Mouse (Mus musculus) heart, postnatal 0 days (tissue): ENCODE results near the gene Akt3. TPM values are rescaled to one million over a fixed set of nuclear protein-coding genes. Genes with fewer than 3 reads are reported as not detected.

Experiments
- ATAC-seq: fragments of 200-750 bp; cut with Nextera tagmentation; 2 replicates; pipeline ENCODE4 v1.8.0; 2017; ENCODE audit warnings: low read depth, moderate number of reproducible peaks, moderate library complexity; ENCODE audit not compliant: insufficient read depth
- DNase-seq: peaks from one replicate; pipeline ENCODE4 v3.0.0-alpha.2; 2016; ENCODE audit warnings: low spot score
- H3K27ac ChIP-seq: fragments of 300-500 bp; sonication (generic); 2 replicates; pipeline ENCODE4 v1.5.1; 2014; ENCODE audit warnings: low read depth, mild to moderate bottlenecking
- H3K27me3 ChIP-seq: fragments of 300-500 bp; sonication (generic); 2 replicates; pipeline ENCODE4 v1.6.1; 2014; ENCODE audit warnings: low read length, mixed read lengths; ENCODE audit not compliant: control insufficient read depth, insufficient read depth
- H3K36me3 ChIP-seq: fragments of 300-500 bp; sonication (generic); replicated peaks from 2 replicates; pipeline ENCODE4 v1.6.1; 2014; ENCODE audit warnings: low read length, mixed read lengths; ENCODE audit not compliant: control insufficient read depth, insufficient read depth
- H3K4me1 ChIP-seq: fragments of 300-500 bp; sonication (generic); 2 replicates; pipeline ENCODE4 v1.6.1; 2014; ENCODE audit warnings: antibody characterized with exemption; ENCODE audit not compliant: control insufficient read depth, insufficient read depth
- H3K4me2 ChIP-seq: fragments of 300-500 bp; sonication (generic); 2 replicates; pipeline ENCODE4 v1.6.1; 2014; ENCODE audit warnings: low read depth, mild to moderate bottlenecking, low read length, moderate library complexity
- H3K4me3 ChIP-seq: fragments of 300-500 bp; sonication (generic); 2 replicates; pipeline ENCODE4 v1.5.1; 2014; ENCODE audit warnings: low read depth, low read length
- H3K9ac ChIP-seq: fragments of 300-500 bp; sonication (generic); replicated peaks from 2 replicates; pipeline ENCODE4 v1.6.1; 2014; ENCODE audit warnings: low read depth, low read length, mixed read lengths
- H3K9me3 ChIP-seq: fragments of 300-500 bp; sonication (generic); replicated peaks from 2 replicates; pipeline ENCODE4 v1.6.1; 2016; ENCODE audit warnings: low read length; ENCODE audit not compliant: control insufficient read depth
- CTCF ChIP-seq: IDR thresholded peaks from 2 replicates; pipeline ENCODE4 v1.5.1; 2016; ENCODE audit warnings: antibody characterized with exemption, control low read depth, low read depth
- EP300 ChIP-seq: IDR thresholded peaks from 2 replicates; pipeline ENCODE4 v1.6.1; 2016; ENCODE audit warnings: antibody characterized with exemption, low read depth
- WGBS: fragments of 180-500 bp; shearing (Covaris S2); extraction: QIAGEN DNeasy Blood & Tissue Kit; methylation state at CpG from one replicate; pipeline ENCODE4 v1.1.7; 2014; 5-methylcytosine and 5-hydroxymethylcytosine counted together
- polyA plus RNA-seq: library from polyadenylated mRNA; unstranded; fragments of >200 nt; fragmentation: Nextera tagmentation; extraction: Ambion mirVana; gene quantifications from 2 replicates; pipeline ENCODE4 v1.2.1, GENCODE M21; 2015
- total RNA-seq: library from RNA; depleted of rRNA; stranded (reverse); fragments of >200 nt; gene quantifications from 2 replicates; pipeline ENCODE4 v1.2.3, GENCODE M21; 2014; ENCODE audit warnings: low replicate concordance

Gene Akt3
- total and polyA plus RNA-seq, 2 experiments from 2014 or later = 2.6 to 9.9 TPM

DNA sequence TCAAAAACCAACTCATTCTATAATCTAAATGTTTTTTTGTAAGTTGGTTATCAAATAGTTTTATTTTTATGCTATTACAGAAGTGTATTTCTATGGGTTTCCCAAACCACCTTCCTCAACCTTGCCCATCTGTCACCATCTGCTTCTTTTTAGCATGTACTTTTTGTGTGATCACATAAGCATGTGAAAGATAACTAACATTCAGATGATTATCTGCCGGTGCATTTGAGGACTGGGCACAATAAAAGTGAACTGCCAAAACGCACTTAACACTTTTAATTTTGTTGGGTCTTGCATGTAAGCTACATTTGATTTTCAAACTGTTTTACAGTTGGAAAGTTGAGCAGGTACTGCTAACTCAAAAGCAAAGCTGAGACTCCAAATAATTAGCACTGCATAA is 203.1 kb downstream of the Akt3 start:
- no peak overlapping the region for H3K4me2 ChIP-seq
- no peak overlapping the region for H3K4me3 ChIP-seq
- H3K4me1 ChIP-seq = no peaks in the 10 kb centered on the region
- 68% methylated on average over 2 of the region's 2 CpGs for WGBS
- no peaks in the 10 kb centered on the region for H3K9me3 ChIP-seq
- ATAC-seq (no peak), DNase-seq (no peak)
- no peak for TF ChIP-seq CTCF
- TF ChIP-seq EP300 = no peak
- no peak overlapping the region for H3K27ac ChIP-seq
- H3K9ac ChIP-seq = no peak overlapping the region
- H3K27me3 ChIP-seq = no peaks in the 10 kb centered on the region
- H3K36me3 ChIP-seq = no peaks in the 10 kb centered on the region

DNA sequence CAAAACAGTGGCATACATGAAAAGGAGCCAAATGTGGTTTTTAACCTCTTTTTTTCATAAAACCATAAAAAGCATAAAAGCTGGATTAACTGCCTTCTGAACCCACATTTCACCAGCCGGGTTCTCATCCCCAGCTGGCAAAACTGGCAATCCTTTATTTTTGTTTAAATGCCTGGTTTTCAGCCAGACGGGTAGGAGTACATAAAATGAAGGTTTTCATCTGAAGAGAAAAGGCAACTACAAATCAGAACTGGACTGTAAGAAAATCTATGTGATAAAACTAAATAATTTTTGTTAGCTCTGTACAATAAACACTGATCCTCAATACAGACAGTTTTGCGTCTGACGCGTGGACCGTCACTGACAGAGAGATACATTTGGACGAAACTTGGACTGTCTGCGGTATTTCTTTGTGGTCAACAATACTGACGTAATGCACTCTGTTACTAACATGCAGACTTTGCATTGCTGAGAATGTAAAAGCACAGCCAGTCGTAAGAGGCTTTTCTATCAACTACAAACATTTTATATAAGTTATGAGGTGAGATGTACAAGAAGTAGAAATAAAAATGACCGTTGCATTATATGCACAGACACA is 206.5 kb downstream of the Akt3 start:
- Histone ChIP-seq H3K27ac (no peak overlapping the region), H3K27me3 (no peaks in the 10 kb centered on the region), H3K4me1 (no peaks in the 10 kb centered on the region), H3K4me3 (no peak overlapping the region), H3K9ac (no peak overlapping the region), H3K9me3 (no peaks in the 10 kb centered on the region), H3K36me3 (0 out of 2 replicates have a peak, but pooled peaks cover 3% of the 10 kb centered on the region), H3K4me2 (no peak overlapping the region)
- ATAC-seq = no peak
- TF ChIP-seq CTCF (no peak), EP300 (no peak)
- WGBS = 89% methylated on average over 11 of the region's 11 CpGs
- DNase-seq = no peak

DNA sequence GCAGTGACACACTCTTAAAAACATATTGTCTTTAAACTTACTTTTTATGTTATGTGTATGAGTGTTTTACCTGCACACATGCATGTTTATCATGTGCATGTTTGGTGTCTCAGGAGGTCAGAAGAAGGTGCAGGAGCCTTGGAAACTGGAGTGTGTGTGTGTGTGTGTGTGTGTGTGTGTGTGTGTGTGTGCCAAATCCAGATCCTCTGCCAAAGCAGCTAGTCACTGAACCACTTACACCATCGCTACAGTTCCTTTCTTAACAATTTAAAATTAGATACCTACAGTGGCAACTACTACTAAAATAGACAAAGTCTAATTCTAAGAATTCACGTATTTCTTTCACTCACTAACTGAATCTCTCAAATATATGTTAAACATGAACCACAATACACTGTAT is 209.2 kb downstream of the Akt3 start:
- no peak overlapping the region for H3K27ac ChIP-seq

DNA sequence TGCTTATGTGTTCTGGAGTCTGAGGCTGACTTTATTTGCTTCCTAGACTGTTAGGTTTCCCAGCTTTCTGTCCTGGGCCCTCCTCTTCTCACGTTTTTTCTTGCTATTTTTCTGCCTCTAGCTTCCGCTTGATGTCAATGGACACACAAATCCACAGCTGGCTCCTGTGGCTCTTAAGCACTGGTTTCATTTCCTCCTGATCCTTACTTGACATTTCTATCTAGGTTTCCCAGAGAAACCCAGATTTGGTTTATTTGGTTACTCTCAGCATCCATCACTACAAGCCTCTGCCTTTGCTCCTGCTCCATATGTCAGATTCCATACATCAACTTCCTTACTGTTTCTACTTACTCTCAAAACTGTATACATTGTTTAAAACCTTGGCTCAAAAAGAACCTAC is 211.0 kb downstream of the Akt3 start:
- 0 out of 2 replicates have a peak, but pooled peaks cover 3% of the 10 kb centered on the region for H3K36me3 ChIP-seq
- no peak for DNase-seq
- no peak overlapping the region for H3K4me2 ChIP-seq
- no peak overlapping the region for H3K4me3 ChIP-seq
- H3K27ac ChIP-seq = no peak overlapping the region
- no peaks in the 10 kb centered on the region for H3K9me3 ChIP-seq
- no peaks in the 10 kb centered on the region for H3K4me1 ChIP-seq
- TF ChIP-seq CTCF (no peak), EP300 (no peak)
- no peak overlapping the region for H3K9ac ChIP-seq
- 81% methylated on average over 2 of the region's 2 CpGs for WGBS
- no peak for ATAC-seq
- H3K27me3 ChIP-seq = no peaks in the 10 kb centered on the region

More for the DNA sequence above, 209.2 kb downstream of the Akt3 start:
- H3K27me3 ChIP-seq = no peaks in the 10 kb centered on the region
- ATAC-seq (no peak), DNase-seq (no peak)
- H3K9me3 ChIP-seq = no peaks in the 10 kb centered on the region
- no peak overlapping the region for H3K9ac ChIP-seq
- no peak overlapping the region for H3K4me2 ChIP-seq
- H3K36me3 ChIP-seq = 0 out of 2 replicates have a peak, but pooled peaks cover 3% of the 10 kb centered on the region
- H3K4me3 ChIP-seq = no peak overlapping the region
- WGBS = 68% methylated on average over 2 of the region's 2 CpGs
- no peak for TF ChIP-seq CTCF
- TF ChIP-seq EP300 = no peak
- H3K4me1 ChIP-seq = no peaks in the 10 kb centered on the region

DNA sequence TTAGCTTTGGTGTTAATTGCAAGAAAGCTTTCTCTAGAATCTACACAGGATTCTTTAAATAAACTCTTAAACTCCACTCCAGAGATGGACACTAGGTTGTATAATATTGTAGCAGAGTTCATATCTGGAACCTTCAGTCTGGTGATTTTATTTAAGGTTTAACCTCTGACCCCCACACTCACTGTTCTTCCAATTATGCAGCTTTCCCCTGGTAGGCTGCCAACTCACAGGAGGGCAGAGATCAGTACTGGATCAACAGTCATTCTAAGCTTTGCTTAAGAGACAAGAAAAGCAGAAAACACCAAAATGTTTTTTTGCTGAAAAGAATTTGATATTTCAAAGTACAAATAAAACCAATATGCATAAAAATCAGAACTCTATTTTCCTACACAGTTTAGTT is 212.1 kb downstream of the Akt3 start:
- H3K9me3 ChIP-seq = no peaks in the 10 kb centered on the region
- ATAC-seq = no peak

DNA sequence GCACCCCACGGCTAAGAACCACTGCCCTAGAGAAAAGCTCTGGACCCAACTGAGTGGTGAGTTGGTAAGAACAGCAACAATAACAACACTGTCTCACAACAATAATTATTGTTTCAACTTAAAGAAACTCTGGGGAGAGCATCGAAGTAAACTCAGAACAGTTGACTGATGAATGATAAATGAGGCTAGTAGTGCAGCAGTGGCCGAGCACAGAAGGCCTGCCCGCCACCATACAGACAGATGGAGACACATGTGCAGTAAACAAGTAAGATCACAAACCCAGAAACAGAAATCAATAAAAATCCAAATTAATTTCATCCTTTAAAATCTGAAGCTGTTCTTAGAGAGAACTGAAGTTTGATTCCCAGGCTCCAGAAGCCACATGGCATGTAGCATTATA is 217.9 kb downstream of the Akt3 start:
- Histone ChIP-seq H3K9me3 (no peaks in the 10 kb centered on the region), H3K27ac (no peak overlapping the region), H3K9ac (no peak overlapping the region), H3K27me3 (no peaks in the 10 kb centered on the region), H3K36me3 (no peaks in the 10 kb centered on the region), H3K4me3 (no peak overlapping the region), H3K4me1 (no peaks in the 10 kb centered on the region), H3K4me2 (no peak overlapping the region)
- DNase-seq (no peak), ATAC-seq (no peak)
- 76% methylated on average over 4 of the region's 4 CpGs for WGBS
- no peak for TF ChIP-seq EP300
- no peak for TF ChIP-seq CTCF

More for the DNA sequence above, 212.1 kb downstream of the Akt3 start:
- no peaks in the 10 kb centered on the region for H3K4me1 ChIP-seq
- no peak overlapping the region for H3K9ac ChIP-seq
- H3K4me3 ChIP-seq = no peak overlapping the region
- TF ChIP-seq EP300 (no peak), CTCF (no peak)
- H3K36me3 ChIP-seq = 0 out of 2 replicates have a peak, but pooled peaks cover 3% of the 10 kb centered on the region
- no peaks in the 10 kb centered on the region for H3K27me3 ChIP-seq
- no peak for DNase-seq
- no peak overlapping the region for H3K4me2 ChIP-seq
- H3K27ac ChIP-seq = no peak overlapping the region
